Mouse (Mus musculus) brain, embryonic 14.5 days (tissue): Measurements from ENCODE around the gene Gm2696.

ENCODE experiments used
- CTCF ChIP-seq: fragments of 200-500 bp; IDR thresholded peaks from 2 replicates; pipeline ENCODE4 v1.5.1; 2012; ENCODE audit warnings: inconsistent platforms, mild to moderate bottlenecking, moderate library complexity, borderline replicate concordance; ENCODE audit not compliant: insufficient read depth, insufficient read length; ENCODE audit errors: extremely low read depth
- POLR2A ChIP-seq: fragments of 200-500 bp; IDR thresholded peaks from 2 replicates; pipeline ENCODE4 v1.6.1; 2012; ENCODE audit warnings: mild to moderate bottlenecking, inconsistent platforms, borderline replicate concordance; ENCODE audit not compliant: poor library complexity, insufficient read depth, insufficient read length, severe bottlenecking; ENCODE audit errors: extremely low read depth

- TF ChIP-seq CTCF = no peak
- no peak for TF ChIP-seq POLR2A
These were observed 4.7 kb downstream of the Gm2696 start for GRCm38 (mm10) chr10:77819203-77819602.
